Mouse (Mus musculus) mammary gland, adult 2 months (tissue): ENCODE data around the gene Apba2. TPM values are rescaled to one million over a fixed set of nuclear protein-coding genes. Genes with fewer than 3 reads are reported as not detected.

ENCODE experiments used
- polyA plus RNA-seq: library from polyadenylated mRNA; depleted of rRNA; stranded (reverse); fragments of >200 nt; gene quantifications from 2 replicates; pipeline ENCODE4 v1.2.3, GENCODE M21; 2012; ENCODE audit warnings: low replicate concordance; rRNA removed

The Apba2 gene
- 0.14 and 0.20 TPM in 2 replicates for polyA plus RNA-seq

GRCm38 (mm10) chr7:64501536-64502270 lies at the start of gene Apba2:
Apba2 (plus strand) TSS chr7:64501706.

Other genes with a start within 250 kb of the Apba2 start
- 4.9 and 7.3 TPM in 2 replicates for gene Mtmr10, start 214.1 kb upstream of the Apba2 start, polyA plus RNA-seq
- 2.7 and 2.9 TPM in 2 replicates for gene Fan1, start 127.6 kb upstream of the Apba2 start, polyA plus RNA-seq
- 0.68 and 0.82 TPM in 2 replicates for gene Mphosph10, start 109.4 kb upstream of the Apba2 start, polyA plus RNA-seq
- gene Mcee, start 109.1 kb upstream of the Apba2 start, polyA plus RNA-seq = 17.5 and 29.4 TPM in 2 replicates